Mouse (Mus musculus) limb, embryonic 10.5 days (tissue): ENCODE results near the gene Rpl18a. TPM values are rescaled to one million over a fixed set of nuclear protein-coding genes. Genes with fewer than 3 reads are reported as not detected.

ENCODE experiments used
- microRNA counts: library from miRNA; unstranded; fragments of <30 nt; microRNA quantifications from one replicate; lab custom pipeline; 2017
- microRNA-seq: library from miRNA; unstranded; fragments of <30 nt; microRNA quantifications from one replicate; pipeline ENCODE4, GENCODE M21; 2017
- polyA plus RNA-seq: library from polyadenylated mRNA; unstranded; fragments of >200 nt; fragmentation: Nextera tagmentation; extraction: Ambion mirVana; gene quantifications from 2 replicates; pipeline ENCODE4 v1.2.1, GENCODE M21; 2016

Gene Rpl18a
- polyA plus RNA-seq, 1 experiment from 2014 or later: 3,636 TPM

MicroRNA genes within 50 kb of the gene (microRNA counts, 519-probe panel; counts per million panel counts)
- microRNA mmu-miR-1969 (lab: Ali Mortazavi, UCI): 684 counts per million, percentile 72 among the panel's probes with 10 or more counts

Small RNA genes lying within 50 kb of the gene (microRNA-seq; reads per million reads assigned to microRNA genes)
- 7.0 reads per million, percentile 14 among the genes with 10 or more reads in this experiment for gene Mir1969
- 2.1 reads per million for gene Mir7067

Other genes starting within 250 kb of the Rpl18a start
- 44.7 and 45.0 TPM in 2 replicates for gene Pgpep1, start 237.0 kb downstream of the Rpl18a start, polyA plus RNA-seq
- gene Lsm4, start 224.2 kb downstream of the Rpl18a start, polyA plus RNA-seq: 405 and 438 TPM in 2 replicates
- 69.0 and 80.6 TPM in 2 replicates for gene Jund, start 198.5 kb downstream of the Rpl18a start, polyA plus RNA-seq
- not detected in 2 replicates for gene Iqcn, start 194.0 kb downstream of the Rpl18a start, polyA plus RNA-seq
- not detected in 2 replicates for gene Gm3336, start 178.9 kb downstream of the Rpl18a start, polyA plus RNA-seq
- 0.10 and 0.25 TPM in 2 replicates for gene Pde4c, start 173.7 kb downstream of the Rpl18a start, polyA plus RNA-seq
- gene Rab3a, start 142.7 kb downstream of the Rpl18a start, polyA plus RNA-seq: 7.1 and 10.8 TPM in 2 replicates
- gene Mpv17l2, start 136.5 kb downstream of the Rpl18a start, polyA plus RNA-seq: 25.2 and 29.9 TPM in 2 replicates
- gene Pik3r2, start 120.7 kb downstream of the Rpl18a start, polyA plus RNA-seq: 92.7 and 100 TPM in 2 replicates
- 12.7 and 17.1 TPM in 2 replicates for gene Mast3, start 92.4 kb downstream of the Rpl18a start, polyA plus RNA-seq
- not detected in 2 replicates for gene Il12rb1, start 89.0 kb downstream of the Rpl18a start, polyA plus RNA-seq
- gene Arrdc2, start 57.7 kb downstream of the Rpl18a start, polyA plus RNA-seq: 4.4 and 5.0 TPM in 2 replicates
- gene Kcnn1, start 34.2 kb downstream of the Rpl18a start, polyA plus RNA-seq: 2.8 and 4.0 TPM in 2 replicates
- 174 and 187 TPM in 2 replicates for gene Ccdc124, start 23.5 kb downstream of the Rpl18a start, polyA plus RNA-seq
- gene Slc5a5, start 4.7 kb downstream of the Rpl18a start, polyA plus RNA-seq: 0.16 and 0.23 TPM in 2 replicates
- 67.8 and 71.4 TPM in 2 replicates for gene Map1s, start 8.5 kb upstream of the Rpl18a start, polyA plus RNA-seq